Mouse (Mus musculus) CD4-positive, CD25-positive, alpha-beta regulatory T cell, adult 4 months (primary cell): ENCODE data around the gene Ina. TPM values are rescaled to one million over a fixed set of nuclear protein-coding genes. Genes with fewer than 3 reads are reported as not detected.

Experiments
- ATAC-seq: one replicate; pipeline ENCODE4 v1.8.0; 2017
- polyA plus RNA-seq, 2 experiments: library from polyadenylated mRNA; unstranded; fragments of 100-300 nt; shearing (Covaris generic); gene quantifications; one replicate each; pipeline ENCODE4 v1.2.1; 2017

The Ina gene
- polyA plus RNA-seq, 2 experiments from 2014 or later: not detected

- no peak for ATAC-seq
Measured at GRCm38 (mm10) chr19:47014159-47014446, 395 bp upstream of the Ina start.

GRCm38 (mm10) chr19:47015396-47015795 is 898 bp downstream of the Ina start:
- no peak for ATAC-seq

- no peak for ATAC-seq
Measured at GRCm38 (mm10) chr19:47015965-47016364, 1.5 kb downstream of the Ina start.

- ATAC-seq: no peak
Measured at GRCm38 (mm10) chr19:47016487-47016886, 2.0 kb downstream of the Ina start.

GRCm38 (mm10) chr19:47017831-47018230 is 3.3 kb downstream of the Ina start:
- no peak for ATAC-seq

GRCm38 (mm10) chr19:47018330-47018729 is 3.8 kb downstream of the Ina start:
- no peak for ATAC-seq

GRCm38 (mm10) chr19:47019326-47019725 is 4.8 kb downstream of the Ina start:
- ATAC-seq: no peak

GRCm38 (mm10) chr19:47022709-47023108 is 8.2 kb downstream of the Ina start:
- ATAC-seq: no peak

GRCm38 (mm10) chr19:47023546-47023945 is 9.0 kb downstream of the Ina start:
- ATAC-seq: no peak

- no peak for ATAC-seq
Measured at GRCm38 (mm10) chr19:47024954-47025353, 10.5 kb downstream of the Ina start.

- ATAC-seq: no peak
Measured at GRCm38 (mm10) chr19:47026513-47026912, 12.0 kb downstream of the Ina start.

- ATAC-seq: no peak
Measured at GRCm38 (mm10) chr19:47029796-47030195, 15.3 kb downstream of the Ina start.

GRCm38 (mm10) chr19:47031770-47032169 is 17.3 kb downstream of the Ina start:
- ATAC-seq: no peak

- no peak for ATAC-seq
Measured at GRCm38 (mm10) chr19:47034916-47035315, 20.4 kb downstream of the Ina start.

- ATAC-seq: no peak
Measured at GRCm38 (mm10) chr19:47036596-47036995, 22.1 kb downstream of the Ina start.

- ATAC-seq: no peak
Measured at GRCm38 (mm10) chr19:47040720-47041473, 26.4 kb downstream of the Ina start.

GRCm38 (mm10) chr19:47043608-47044007 is 29.1 kb downstream of the Ina start:
- peak; percentile 60 for ATAC-seq

- no peak for ATAC-seq
Measured at GRCm38 (mm10) chr19:47046343-47046742, 31.8 kb downstream of the Ina start.

GRCm38 (mm10) chr19:47047236-47047833 is 32.8 kb downstream of the Ina start:
- no peak for ATAC-seq

- no peak for ATAC-seq
Measured at GRCm38 (mm10) chr19:47049061-47049460, 34.6 kb downstream of the Ina start.

GRCm38 (mm10) chr19:47049840-47050239 is 35.3 kb downstream of the Ina start:
- peak; percentile 25 for ATAC-seq

GRCm38 (mm10) chr19:47050271-47051032 is 36.0 kb downstream of the Ina start, which contains the start of gene Pcgf6:
Gene Pcgf6, minus strand, starts transcription at chr19:47050906.
- ATAC-seq: peak; percentile 94

- ATAC-seq: no peak
Measured at GRCm38 (mm10) chr19:47052927-47053326, 38.4 kb downstream of the Ina start.

- no peak for ATAC-seq
Measured at GRCm38 (mm10) chr19:47053471-47053870, 39.0 kb downstream of the Ina start.
